Mouse (Mus musculus) cerebellum, adult 18-20 months (tissue): ENCODE results near the gene A630076J17Rik.

Source experiments
- DNase-seq, 2 experiments: peaks; one replicate each; pipeline ENCODE4 v3.0.0; 2021

A630076J17Rik gene

DNA sequence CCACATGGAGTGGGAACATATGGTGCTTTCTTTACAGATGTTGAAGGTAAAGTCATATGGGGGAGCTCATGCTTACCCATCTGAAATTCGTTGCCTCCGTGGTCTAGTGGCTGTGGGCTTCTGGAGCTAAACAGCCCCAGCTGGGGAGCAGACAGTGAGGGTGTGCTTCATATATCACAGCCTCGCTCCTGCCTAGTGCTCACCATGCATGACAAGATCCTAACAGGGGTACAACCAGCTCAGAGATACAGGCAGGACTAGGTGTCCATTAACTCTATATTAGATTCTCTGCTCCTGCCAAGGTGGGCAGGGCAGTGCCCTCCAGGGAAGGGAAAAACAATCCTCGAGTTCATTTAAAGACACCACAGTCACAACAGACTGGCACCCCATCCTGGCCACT lies 788 bp downstream of the A630076J17Rik start:
- DNase-seq: no peak

GRCm38 (mm10) chr3:107233351-107233813 lies 3.0 kb downstream of the A630076J17Rik start:
- peak; percentile 72 to 84 for DNase-seq

GRCm38 (mm10) chr3:107233945-107234344 lies 3.5 kb downstream of the A630076J17Rik start:
- DNase-seq: no peak

DNA sequence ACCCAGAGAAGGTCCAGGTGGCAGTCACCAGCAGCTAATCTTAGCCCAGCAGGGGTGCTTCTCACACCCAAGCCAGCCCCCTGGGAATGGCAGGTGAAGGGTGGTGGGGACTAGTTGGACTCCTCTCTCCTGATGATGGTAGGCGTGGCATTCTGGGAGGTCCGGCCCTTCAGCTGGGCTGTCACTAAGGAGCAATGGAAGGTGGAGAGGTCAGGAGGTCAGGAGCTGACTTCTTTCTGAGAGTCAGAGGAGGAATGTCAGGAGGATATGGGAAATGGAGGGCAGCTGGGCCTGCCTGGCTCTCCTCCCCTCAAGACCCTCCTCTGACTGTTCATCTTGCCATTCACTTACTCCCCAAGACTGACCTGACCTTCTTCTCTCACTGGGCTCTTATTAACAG lies 7.6 kb downstream of the A630076J17Rik start:
- no peak for DNase-seq

GRCm38 (mm10) chr3:107238471-107238980 lies 8.1 kb downstream of the A630076J17Rik start:
- no peak for DNase-seq

DNA sequence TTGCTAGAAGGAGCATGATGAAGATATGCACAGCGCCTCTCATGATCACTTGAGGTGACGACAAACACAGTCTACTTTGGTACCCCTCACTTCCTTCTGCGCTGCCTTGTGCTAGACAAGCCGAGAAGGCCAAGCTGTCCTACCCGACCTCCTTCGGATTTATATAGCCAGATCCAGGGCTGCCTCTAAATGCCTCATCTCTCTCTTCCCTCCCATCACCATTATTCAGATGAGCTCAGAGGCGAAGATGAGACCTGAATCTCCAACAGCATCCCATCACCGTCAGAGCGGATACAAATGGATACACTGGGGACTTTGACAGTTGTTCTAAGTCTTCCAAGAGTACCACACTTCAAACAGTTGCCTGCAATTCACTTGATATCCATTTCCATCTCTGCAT lies 9.2 kb downstream of the A630076J17Rik start, which contains the start of gene Prok1:
Gene Prok1 (minus strand): TSS at position 101 of the 400 bp plus-strand sequence.
- DNase-seq: no peak

DNA sequence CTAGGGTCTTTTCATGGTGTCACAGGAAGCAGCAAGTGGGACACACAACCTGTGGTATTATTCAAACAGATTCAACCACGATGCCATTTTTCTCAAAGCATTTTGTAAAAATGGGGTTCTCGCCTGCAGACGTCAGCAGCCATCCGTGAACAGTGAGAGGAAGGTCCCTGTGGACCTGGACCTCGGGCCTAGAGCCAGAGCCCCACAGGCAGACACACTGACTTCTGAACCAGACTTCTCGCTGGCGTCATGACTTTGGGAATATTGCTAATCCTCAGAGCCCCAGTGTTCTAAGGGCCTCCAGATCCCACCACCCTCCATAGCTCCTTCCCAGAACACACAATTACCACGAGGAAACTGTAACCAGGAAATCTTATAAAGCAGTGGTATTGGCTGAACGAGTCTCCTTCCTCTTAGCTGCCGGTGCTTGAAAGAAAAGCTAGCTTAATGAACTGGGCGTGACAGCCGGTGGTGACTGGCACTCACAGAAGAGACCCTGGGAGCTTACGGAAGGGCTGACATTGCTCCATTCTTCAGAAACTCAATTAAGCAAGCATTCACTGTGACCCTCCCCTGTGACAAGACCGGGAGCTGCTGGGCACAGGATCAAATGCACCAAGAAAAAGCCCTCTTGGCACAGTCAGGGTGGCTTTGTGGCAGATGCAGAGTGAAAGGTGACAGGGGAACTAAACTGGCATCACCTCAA lies 11.1 kb downstream of the A630076J17Rik start:
- DNase-seq: no peak

- no peak for DNase-seq
Observed at GRCm38 (mm10) chr3:107246876-107247275, 16.5 kb downstream of the A630076J17Rik start.

DNA sequence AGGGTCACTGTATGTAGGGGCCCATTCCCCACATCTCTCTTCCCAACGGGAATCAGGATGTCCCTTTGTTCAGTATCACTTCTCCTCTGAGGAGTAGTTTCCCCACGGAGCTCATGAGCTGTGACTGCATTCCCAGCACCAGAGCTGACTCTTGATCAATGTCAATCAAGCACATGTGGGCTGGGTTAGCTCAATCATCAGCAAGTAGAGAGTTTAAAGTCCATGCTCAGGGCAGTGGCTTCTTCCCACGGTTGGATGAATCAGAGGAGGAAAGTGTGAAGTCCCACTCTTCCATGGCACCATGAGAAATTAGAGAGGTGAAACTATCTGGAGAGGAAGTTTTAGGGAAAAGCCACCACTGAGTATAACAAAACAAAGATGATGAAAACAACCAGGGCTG lies 18.6 kb downstream of the A630076J17Rik start:
- DNase-seq: no peak

DNA sequence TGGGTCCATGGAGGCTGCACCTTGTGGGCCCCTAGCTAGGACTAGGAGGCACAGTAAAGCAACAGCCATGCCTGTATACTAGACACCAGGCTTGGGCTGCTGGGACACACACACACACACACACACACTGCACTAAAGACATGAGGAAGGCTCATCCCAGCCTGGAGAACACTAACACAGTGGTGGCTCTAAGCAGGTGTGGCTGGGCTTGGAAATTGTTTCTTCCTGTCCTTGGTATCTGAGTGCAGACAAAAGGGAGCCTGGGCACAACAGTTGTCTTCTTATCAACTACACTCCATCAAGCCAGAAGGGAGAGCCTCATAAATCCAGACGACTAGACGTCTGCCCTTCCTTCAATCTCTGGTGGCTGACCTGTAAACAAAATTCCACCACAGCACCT lies 19.9 kb downstream of the A630076J17Rik start:
- DNase-seq: no peak

DNA sequence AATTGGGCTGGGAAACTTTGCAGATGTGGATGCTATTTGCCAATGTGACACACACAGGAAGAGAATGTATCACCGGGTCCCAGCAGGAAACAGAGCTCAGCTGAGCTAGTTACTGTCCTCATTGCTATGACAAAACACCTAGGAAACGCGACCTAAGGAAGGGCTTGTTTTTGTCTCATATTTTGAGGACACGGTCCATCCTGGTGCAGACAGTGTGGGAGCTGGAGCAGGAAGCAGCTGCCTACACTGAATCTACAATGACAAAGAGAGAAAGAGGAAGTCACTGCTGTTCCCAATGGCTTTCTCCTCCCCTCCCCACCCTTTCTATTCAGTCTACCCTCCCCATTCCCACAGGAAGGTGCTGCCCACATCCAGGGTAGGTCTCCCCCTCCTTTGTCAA lies 21.6 kb downstream of the A630076J17Rik start:
- no peak for DNase-seq

GRCm38 (mm10) chr3:107253925-107254324 lies 23.5 kb downstream of the A630076J17Rik start:
- DNase-seq: no peak

DNA sequence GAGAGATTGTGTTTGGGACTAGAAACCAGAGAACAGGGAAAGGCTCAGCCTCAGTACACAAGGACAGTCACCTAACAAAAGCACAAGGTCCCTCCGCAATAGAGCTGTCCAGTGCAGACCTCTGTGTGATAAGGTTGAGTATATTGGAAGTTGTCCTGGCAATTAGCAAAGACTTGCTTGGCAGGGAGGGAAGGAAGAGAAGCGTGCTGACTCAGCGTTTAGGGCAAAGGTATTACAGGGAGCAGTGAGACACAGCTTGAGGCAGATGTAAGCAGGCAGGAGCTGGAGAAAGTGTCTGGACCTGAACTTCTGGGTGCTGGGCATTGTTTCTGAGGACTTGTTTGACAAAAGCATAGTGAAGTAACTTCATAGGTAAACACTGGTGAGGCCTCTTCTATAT lies 25.6 kb downstream of the A630076J17Rik start:
- no peak for DNase-seq

DNA sequence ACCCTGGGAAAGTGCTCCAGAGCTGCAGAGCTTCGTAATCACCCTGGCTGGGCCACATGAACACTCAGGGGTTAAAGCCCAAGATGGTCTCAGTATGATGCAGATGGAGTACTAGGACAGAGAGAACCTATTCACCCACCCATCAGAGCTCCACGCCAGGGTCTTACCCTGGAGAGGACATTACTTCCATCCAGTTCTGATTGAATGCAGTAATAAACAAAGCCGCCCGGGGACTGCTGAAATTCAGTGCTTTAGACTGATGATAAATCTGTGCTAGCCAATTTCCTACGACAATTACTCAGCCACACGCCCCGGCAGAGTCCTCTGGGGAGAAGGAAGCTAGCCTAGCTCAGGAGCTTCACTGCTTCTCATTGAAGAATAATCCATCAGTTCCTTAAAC lies 26.3 kb downstream of the A630076J17Rik start:
- no peak for DNase-seq

DNA sequence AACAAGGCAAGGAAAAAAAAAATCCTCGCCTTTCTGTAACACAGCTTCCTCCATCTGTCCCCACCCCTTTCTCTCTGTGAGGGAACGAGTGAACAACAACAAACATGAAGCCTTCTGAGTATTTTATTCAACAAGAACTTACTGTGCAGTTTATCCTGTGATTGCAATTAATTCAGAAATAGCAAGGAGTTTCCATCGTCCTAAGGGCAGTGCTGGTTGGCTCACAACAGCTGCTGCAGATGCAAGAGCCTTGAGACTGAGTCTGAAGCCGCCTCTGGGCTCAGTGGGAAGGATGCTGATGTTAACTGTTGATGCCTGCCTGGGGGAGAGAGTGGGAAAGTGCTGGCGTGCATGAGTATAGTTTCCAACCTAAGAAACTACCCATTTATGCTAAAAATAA lies 27.5 kb downstream of the A630076J17Rik start:
- no peak for DNase-seq

DNA sequence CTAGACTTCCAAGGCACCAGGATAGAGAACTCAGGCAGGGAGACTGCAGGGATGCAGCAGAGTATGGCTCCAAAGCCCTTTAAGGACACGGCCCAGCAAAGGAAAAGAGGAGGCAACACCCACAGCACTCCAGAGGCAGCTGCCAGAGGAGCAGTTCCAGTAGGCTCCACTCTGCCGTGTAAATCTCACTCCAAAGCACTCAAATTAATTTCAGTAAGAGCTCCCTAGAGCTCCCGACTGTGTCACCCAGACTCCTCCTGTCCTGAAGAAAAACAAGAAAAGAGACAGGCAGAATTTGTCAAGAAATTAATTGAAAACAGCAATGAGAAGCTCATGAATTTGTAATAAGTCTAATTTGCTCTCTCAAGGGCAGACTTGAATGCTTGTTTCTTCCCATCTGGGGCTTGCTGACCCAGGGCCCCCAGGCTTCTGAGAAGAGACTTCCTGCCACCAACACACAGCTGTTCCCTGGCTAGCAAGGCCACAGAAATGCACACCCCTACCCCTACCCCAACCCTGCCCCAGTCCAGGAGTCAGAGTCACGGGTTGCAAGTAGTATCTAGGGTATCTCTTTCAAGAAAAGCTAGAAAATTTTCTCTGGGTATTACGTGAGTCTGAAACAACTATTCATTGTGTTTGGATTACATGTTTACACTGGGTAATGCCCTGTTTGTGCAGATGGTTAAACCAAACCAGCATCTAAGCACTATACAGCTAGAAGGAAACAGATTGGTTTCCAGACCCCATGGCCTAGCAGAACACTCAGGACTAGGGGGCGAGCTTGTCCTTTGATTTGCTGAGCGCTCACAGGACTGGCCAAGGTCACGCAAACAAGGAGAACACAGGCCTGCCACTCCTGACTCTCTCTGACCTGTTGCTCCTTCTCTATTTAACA lies 30.8 kb downstream of the A630076J17Rik start:
- no peak for DNase-seq

- no peak for DNase-seq
Observed at GRCm38 (mm10) chr3:107261851-107262165, 31.4 kb downstream of the A630076J17Rik start.

GRCm38 (mm10) chr3:107266814-107267345 lies 36.5 kb downstream of the A630076J17Rik start:
- no peak for DNase-seq

- no peak for DNase-seq
Observed at GRCm38 (mm10) chr3:107272433-107272832, 42.0 kb downstream of the A630076J17Rik start.

GRCm38 (mm10) chr3:107273820-107274219 lies 43.4 kb downstream of the A630076J17Rik start:
- peak; percentile 62 to 67 for DNase-seq

GRCm38 (mm10) chr3:107275351-107275750 lies 44.9 kb downstream of the A630076J17Rik start:
- no peak for DNase-seq

DNA sequence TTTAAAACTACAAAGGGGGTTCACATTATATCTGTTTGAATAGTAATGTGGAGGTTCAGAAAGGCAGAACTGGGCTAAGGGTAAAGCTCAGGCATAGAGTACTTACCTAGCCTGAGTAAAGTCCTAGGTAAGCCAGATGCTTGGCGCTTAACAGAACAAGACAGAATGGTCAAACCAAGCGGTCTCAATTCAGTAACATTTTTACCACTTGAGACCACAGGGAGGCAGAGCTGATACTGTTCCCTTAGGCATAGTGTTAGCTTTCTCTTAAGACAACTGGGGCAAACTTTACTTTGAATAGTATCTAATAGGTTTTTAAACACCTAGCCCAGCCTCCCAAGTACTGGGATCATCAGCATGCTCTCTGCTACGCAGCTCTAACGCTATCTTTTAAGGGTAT lies 45.6 kb downstream of the A630076J17Rik start:
- DNase-seq: no peak

DNA sequence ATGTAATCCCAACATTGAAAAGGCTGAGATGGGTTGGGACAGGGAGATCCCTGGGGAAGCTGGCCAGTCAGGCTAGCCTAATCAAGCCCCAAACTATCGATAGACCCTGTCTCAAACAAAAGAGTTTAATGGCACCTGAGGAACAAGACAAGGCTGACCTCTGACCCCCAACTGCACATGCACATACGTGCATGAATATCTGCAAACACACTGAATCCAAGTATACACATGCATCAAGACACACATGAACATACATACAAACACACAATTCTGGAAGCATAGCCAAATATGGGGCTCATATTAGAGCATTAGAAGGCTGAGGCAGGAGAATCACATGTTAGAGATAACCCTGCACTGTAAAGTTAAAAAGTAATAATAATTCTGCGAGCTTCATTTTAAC lies 46.2 kb downstream of the A630076J17Rik start:
- DNase-seq: no peak
